Mouse (Mus musculus) liver, adult 2 months (tissue): Measurements from ENCODE around the gene Sept9. TPM values are rescaled to one million over a fixed set of nuclear protein-coding genes. Genes with fewer than 3 reads are reported as not detected.
A peak's percentile ranks its signal among the peaks of the same experiment; 100 is the strongest.

ENCODE experiments used
- DNase-seq: peaks from one replicate; pipeline ENCODE4 v3.0.0-alpha.2; 2011; ENCODE audit warnings: low read depth, low spot score; ENCODE audit errors: extremely low read depth
- H3K27ac ChIP-seq: fragments of 200-500 bp; replicated peaks from 2 replicates; pipeline ENCODE4 v1.5.1; 2012; ENCODE audit warnings: low read depth, mild to moderate bottlenecking, control low read depth, inconsistent platforms, low read length; ENCODE audit not compliant: insufficient read depth
- H3K27me3 ChIP-seq: fragments of 200-500 bp; 2 replicates; pipeline ENCODE4 v1.6.1; 2012; ENCODE audit warnings: mild to moderate bottlenecking, moderate library complexity, low read length, inconsistent platforms; ENCODE audit not compliant: control insufficient read depth, insufficient read depth
- H3K36me3 ChIP-seq: fragments of 200-500 bp; 2 replicates; pipeline ENCODE4 v1.6.1; 2012; ENCODE audit warnings: low read length, inconsistent platforms; ENCODE audit not compliant: control insufficient read depth, insufficient read depth
- H3K4me1 ChIP-seq: fragments of 200-500 bp; 2 replicates; pipeline ENCODE4 v1.6.1; 2011; ENCODE audit warnings: low read length; ENCODE audit not compliant: control insufficient read depth, insufficient read depth
- H3K4me3 ChIP-seq: fragments of 200-500 bp; 2 replicates; pipeline ENCODE4 v1.5.1; 2011; ENCODE audit warnings: low read depth, mild to moderate bottlenecking, control low read depth, low read length, moderate library complexity; ENCODE audit not compliant: insufficient read depth
- H3K79me2 ChIP-seq: fragments of 200-500 bp; 2 replicates; pipeline ENCODE4 v1.6.1; 2012; ENCODE audit warnings: inconsistent platforms, mild to moderate bottlenecking, low read length, moderate library complexity; ENCODE audit not compliant: control insufficient read depth, insufficient read depth
- H3K9ac ChIP-seq: fragments of 200-500 bp; 2 replicates; pipeline ENCODE4 v1.6.1; 2012; ENCODE audit warnings: low read depth, mild to moderate bottlenecking, control low read depth, inconsistent platforms, low read length
- CTCF ChIP-seq: fragments of 200-500 bp; IDR thresholded peaks from 2 replicates; pipeline ENCODE4 v1.5.1; 2011; ENCODE audit warnings: low read depth, low read length, control low read depth
- POLR2A ChIP-seq: fragments of 200-500 bp; IDR thresholded peaks from 2 replicates; pipeline ENCODE4 v1.6.1; 2011; ENCODE audit warnings: low read length, control low read depth; ENCODE audit not compliant: insufficient read depth; ENCODE audit errors: extremely low read depth
- WGBS: fragments of 180-500 bp; shearing (Covaris S2); methylation state at CpG from one replicate; pipeline ENCODE4 v1.1.7; 2018; 5-methylcytosine and 5-hydroxymethylcytosine counted together
- polyA plus RNA-seq: library from polyadenylated mRNA; depleted of rRNA; stranded (reverse); fragments of >200 nt; gene quantifications from 2 replicates; pipeline ENCODE4 v1.2.3, GENCODE M21; 2012
- total RNA-seq: library from RNA; depleted of rRNA; stranded (reverse); fragments of >200 nt; gene quantifications from 2 replicates; pipeline ENCODE4 v1.2.3, GENCODE M21; 2014

Sept9 gene
- total and polyA plus RNA-seq, 2 experiments, result 18.8 to 21.2 TPM

- peaks cover 8% of the 10 kb centered on the region; the same call in 1 of the 2 replicates for H3K4me1 ChIP-seq
- 73% methylated on average over 4 of the region's 4 CpGs for WGBS
- TF ChIP-seq POLR2A, result no peak
- no peak for TF ChIP-seq CTCF
Measured at GRCm38 (mm10) chr11:117393715-117394114, 194.3 kb downstream of the Sept9 start.

GRCm38 (mm10) chr11:117394230-117395137, 195.0 kb downstream of the Sept9 start:
- H3K27me3 ChIP-seq, result no peaks in the 10 kb centered on the region; the same call in 1 of the 2 replicates
- H3K79me2 ChIP-seq, result no peaks in the 10 kb centered on the region
- 6% methylated on average over 34 of the region's 34 CpGs for WGBS
- H3K4me3 ChIP-seq, result no peak overlapping the region
- no peak for TF ChIP-seq POLR2A
- no peak for TF ChIP-seq CTCF
- H3K9ac ChIP-seq, result no peak overlapping the region
- H3K36me3 ChIP-seq, result no peaks in the 10 kb centered on the region
- no peak for DNase-seq
- H3K27ac ChIP-seq, result no peak overlapping the region
- H3K4me1 ChIP-seq, result peaks cover 8% of the 10 kb centered on the region; the same call in 1 of the 2 replicates

More at GRCm38 (mm10) chr11:117393715-117394114, 194.3 kb downstream of the Sept9 start:
- Histone ChIP-seq H3K9ac (no peak overlapping the region), H3K27me3 (no peaks in the 10 kb centered on the region; the same call in 1 of the 2 replicates), H3K27ac (no peak overlapping the region), H3K79me2 (no peaks in the 10 kb centered on the region), H3K36me3 (no peaks in the 10 kb centered on the region), H3K4me3 (no peak overlapping the region)
- no peak for DNase-seq

- Histone ChIP-seq H3K79me2 (no peaks in the 10 kb centered on the region), H3K4me1 (peaks cover 5% of the 10 kb centered on the region; the same call in 1 of the 2 replicates), H3K36me3 (no peaks in the 10 kb centered on the region), H3K27ac (no peak overlapping the region), H3K27me3 (no peaks in the 10 kb centered on the region; the same call in 1 of the 2 replicates), H3K4me3 (no peak overlapping the region), H3K9ac (no peak overlapping the region)
- DNase-seq, result no peak
- no peak for TF ChIP-seq CTCF
- no peak for TF ChIP-seq POLR2A
- WGBS, result 8% methylated on average over 9 of the region's 9 CpGs
Measured at GRCm38 (mm10) chr11:117395228-117395627, 195.8 kb downstream of the Sept9 start.

- Histone ChIP-seq H3K27ac (no peak overlapping the region), H3K9ac (no peak overlapping the region), H3K27me3 (no peaks in the 10 kb centered on the region; the same call in 1 of the 2 replicates), H3K4me1 (no peaks in the 10 kb centered on the region), H3K79me2 (no peaks in the 10 kb centered on the region), H3K4me3 (no peak overlapping the region), H3K36me3 (no peaks in the 10 kb centered on the region)
- 81% methylated on average over 3 of the region's 3 CpGs for WGBS
- TF ChIP-seq POLR2A (no peak), CTCF (no peak)
- DNase-seq, result no peak
Measured at GRCm38 (mm10) chr11:117396929-117397328, 197.5 kb downstream of the Sept9 start.

- no peak overlapping the region for H3K4me3 ChIP-seq
- TF ChIP-seq POLR2A, result no peak
- TF ChIP-seq CTCF, result peak; percentile 49
- no peak overlapping the region for H3K9ac ChIP-seq
- no peaks in the 10 kb centered on the region for H3K4me1 ChIP-seq
- H3K27ac ChIP-seq, result no peak overlapping the region
- no peaks in the 10 kb centered on the region for H3K79me2 ChIP-seq
- 38% methylated on average over 4 of the region's 4 CpGs for WGBS
- DNase-seq, result no peak
- H3K27me3 ChIP-seq, result no peaks in the 10 kb centered on the region; the same call in 1 of the 2 replicates
- H3K36me3 ChIP-seq, result no peaks in the 10 kb centered on the region
Measured at GRCm38 (mm10) chr11:117397755-117398154, 198.3 kb downstream of the Sept9 start.
